Comparison of ENCODE assay signal across 19 mouse cellular contexts in genomic region chr3:52511549-52511948, GRCm38 (mm10).
DNase-seq lines count a peak whose midpoint lies in the region; ATAC-seq and TF ChIP-seq lines count a peak whose summit lies in the region.
"Had no signal": no experiment of that assay in that cellular context is flagged by ENCODE, and none has a peak within 500 bp of the region (broad histone marks: within the 10 kb centered on the region; RNA-seq: fewer than 3 reads in every experiment).

No protein-coding gene starts in this region.

- 43% methylated on average over 9 of the region's 9 CpGs for WGBS in hindbrain, embryonic 16.5 days
- 52% methylated on average over 9 of the region's 9 CpGs for WGBS in hindbrain, embryonic 12.5 days
- WGBS in embryonic facial prominence, embryonic 15.5 days = 43% methylated on average over 9 of the region's 9 CpGs
- 69% methylated on average over 9 of the region's 9 CpGs for WGBS in intestine, postnatal 0 days

- TF ChIP-seq CTCF in intestine, postnatal 0 days (IDR thresholded peaks at IDR 0.05; ENCODE audit: low read depth) = no peak

- H3K36me3 ChIP-seq in hindbrain, embryonic 16.5 days (ENCODE audit: control insufficient read depth, insufficient read depth, low read length) = no peaks in the 10 kb centered on the region
- no peaks in the 10 kb centered on the region for H3K36me3 ChIP-seq in hindbrain, embryonic 12.5 days
- no peaks in the 10 kb centered on the region for H3K36me3 ChIP-seq in embryonic facial prominence, embryonic 15.5 days
- no peaks in the 10 kb centered on the region for H3K36me3 ChIP-seq in intestine, postnatal 0 days (ENCODE audit: control insufficient read depth, insufficient read depth)
- H3K36me3 ChIP-seq: limb, embryonic 12.5 days had no signal

- H3K27me3 ChIP-seq in hindbrain, embryonic 16.5 days (replicated peaks; ENCODE audit: control insufficient read depth, insufficient read depth, low read length) = no peaks in the 10 kb centered on the region
- H3K27me3 ChIP-seq in hindbrain, embryonic 12.5 days = no peaks in the 10 kb centered on the region
- no peaks in the 10 kb centered on the region for H3K27me3 ChIP-seq in embryonic facial prominence, embryonic 15.5 days
- H3K27me3 ChIP-seq in intestine, postnatal 0 days (replicated peaks; ENCODE audit: control insufficient read depth, insufficient read depth, low read length) = no peaks in the 10 kb centered on the region
- H3K27me3 ChIP-seq: limb, embryonic 12.5 days had no signal

- no peak overlapping the region for H3K9ac ChIP-seq in hindbrain, embryonic 16.5 days (ENCODE audit: low read depth, low read length)
- H3K9ac ChIP-seq in hindbrain, embryonic 12.5 days = no peak overlapping the region
- no peak overlapping the region for H3K9ac ChIP-seq in embryonic facial prominence, embryonic 15.5 days
- no peak overlapping the region for H3K9ac ChIP-seq in intestine, postnatal 0 days (ENCODE audit: low read depth, low read length)
- H3K9ac ChIP-seq: limb, embryonic 12.5 days had no signal

- no peak overlapping the region for H3K27ac ChIP-seq in hindbrain, embryonic 16.5 days (ENCODE audit: low read depth, low read length)
- no peak overlapping the region for H3K27ac ChIP-seq in hindbrain, embryonic 12.5 days
- 0 out of 2 replicates have a peak overlapping the region, but pooled peaks have one; percentile 7 for H3K27ac ChIP-seq in embryonic facial prominence, embryonic 15.5 days (replicated peaks)
- H3K27ac ChIP-seq in intestine, postnatal 0 days (ENCODE audit: low read depth, low read length) = 0 out of 2 replicates have a peak overlapping the region, but pooled peaks have one; percentile 0
- H3K27ac ChIP-seq: gastrocnemius, adult 2 months; limb, embryonic 12.5 days; macrophage had no signal

- peak; percentile 63 for ATAC-seq in hindbrain, embryonic 16.5 days
- no peak for ATAC-seq in hindbrain, embryonic 12.5 days (ENCODE audit: low FRiP score)
- no peak for ATAC-seq in embryonic facial prominence, embryonic 15.5 days (ENCODE audit: insufficient number of reproducible peaks, low FRiP score, low TSS enrichment, low read depth)
- ATAC-seq in intestine, postnatal 0 days = peak; percentile 11; the same call in 1 of the 2 replicates
- ATAC-seq: activated CD4-positive, CD25-positive, alpha-beta regulatory T cell, adult 4 months had no signal

- H3K4me2 ChIP-seq in hindbrain, embryonic 16.5 days (ENCODE audit: low read length) = no peak overlapping the region
- H3K4me2 ChIP-seq in hindbrain, embryonic 12.5 days (replicated peaks) = no peak overlapping the region
- no peak overlapping the region for H3K4me2 ChIP-seq in embryonic facial prominence, embryonic 15.5 days (replicated peaks)
- 0 out of 2 replicates have a peak overlapping the region, but pooled peaks have one; percentile 27 for H3K4me2 ChIP-seq in intestine, postnatal 0 days (replicated peaks; ENCODE audit: low read depth)
- H3K4me2 ChIP-seq: limb, embryonic 12.5 days had no signal

- no peaks in the 10 kb centered on the region for H3K4me1 ChIP-seq in hindbrain, embryonic 16.5 days (ENCODE audit: control insufficient read depth, insufficient read depth, low read depth, low read length)
- H3K4me1 ChIP-seq in hindbrain, embryonic 12.5 days = peaks cover 3% of the 10 kb centered on the region; the same call in 1 of the 2 replicates
- H3K4me1 ChIP-seq in embryonic facial prominence, embryonic 15.5 days = peaks cover 9% of the 10 kb centered on the region
- 0 out of 2 replicates have a peak, but pooled peaks cover 4% of the 10 kb centered on the region for H3K4me1 ChIP-seq in intestine, postnatal 0 days (replicated peaks; ENCODE audit: control insufficient read depth, insufficient read depth, low read length)
- H3K4me1 ChIP-seq: limb, embryonic 12.5 days had no signal

- peak; percentile 29 for DNase-seq in R1 (ENCODE audit: low read depth, low spot score)
- no peak for DNase-seq in adrenal gland, adult 2 months
- DNase-seq in cerebellum, postnatal 10 days = no peak
- no peak for DNase-seq in adipocyte (ENCODE audit: low spot score)
- DNase-seq: cerebellum, adult 9-10 months; gastrocnemius, adult 2 months; heart, postnatal 14 days; kidney, adult 2 months; kidney, postnatal 36 days; lung, adult 2 months; spleen, adult 18-20 months; thymus, postnatal 25 days had no signal

- H3K9me3 ChIP-seq in hindbrain, embryonic 16.5 days (ENCODE audit: control insufficient read depth, low read length) = no peaks in the 10 kb centered on the region; the same call in 1 of the 2 replicates
- 0 out of 2 replicates have a peak, but pooled peaks cover 2% of the 10 kb centered on the region for H3K9me3 ChIP-seq in hindbrain, embryonic 12.5 days (replicated peaks)
- no peaks in the 10 kb centered on the region for H3K9me3 ChIP-seq in embryonic facial prominence, embryonic 15.5 days (replicated peaks)
- no peaks in the 10 kb centered on the region for H3K9me3 ChIP-seq in intestine, postnatal 0 days (ENCODE audit: control insufficient read depth)

- H3K4me3 ChIP-seq in hindbrain, embryonic 16.5 days (ENCODE audit: low read length) = no peak overlapping the region
- no peak overlapping the region for H3K4me3 ChIP-seq in hindbrain, embryonic 12.5 days
- H3K4me3 ChIP-seq in embryonic facial prominence, embryonic 15.5 days (replicated peaks) = no peak overlapping the region
- H3K4me3 ChIP-seq in intestine, postnatal 0 days (ENCODE audit: low read depth, low read length) = no peak overlapping the region
- H3K4me3 ChIP-seq: gastrocnemius, adult 2 months; limb, embryonic 12.5 days had no signal

Comparison
In these comparisons a context has a peak if more than half of its experiments do, and no peak if none do; other contexts are left out.
1. ATAC-seq: peak in hindbrain, embryonic 16.5 days (single experiment) and intestine, postnatal 0 days (single experiment); none in hindbrain, embryonic 12.5 days (single experiment) and embryonic facial prominence, embryonic 15.5 days (single experiment).
2. H3K27ac ChIP-seq: peak in embryonic facial prominence, embryonic 15.5 days (single experiment) and intestine, postnatal 0 days (single experiment); none in hindbrain, embryonic 16.5 days (single experiment) and hindbrain, embryonic 12.5 days (single experiment).